Mouse (Mus musculus) ES-E14 (cell line): ENCODE results near the gene Otud6a.

Experiments
- CHD2 ChIP-seq: IDR thresholded peaks from 2 replicates; pipeline ENCODE4 v1.6.1; 2014; ENCODE audit warnings: mild to moderate bottlenecking, low read depth, low read length, inconsistent platforms
- HCFC1 ChIP-seq: IDR thresholded peaks from 2 replicates; pipeline ENCODE4 v1.6.1; 2012; ENCODE audit warnings: low read length, inconsistent platforms, borderline replicate concordance; ENCODE audit not compliant: insufficient read depth
- MAFK ChIP-seq: IDR thresholded peaks from 2 replicates; pipeline ENCODE4 v1.6.1; 2014; ENCODE audit warnings: mild to moderate bottlenecking, low read depth, low read length, inconsistent platforms; ENCODE audit not compliant: insufficient read depth
- ZC3H11A ChIP-seq: IDR thresholded peaks from 2 replicates; pipeline ENCODE4 v1.6.1; 2012; ENCODE audit warnings: low read depth, mild to moderate bottlenecking, inconsistent platforms, low read length, borderline replicate concordance
- ZNF384 ChIP-seq: IDR thresholded peaks from 2 replicates; pipeline ENCODE4 v1.6.1; 2012; ENCODE audit warnings: low read depth, low read length, inconsistent platforms

DNA sequence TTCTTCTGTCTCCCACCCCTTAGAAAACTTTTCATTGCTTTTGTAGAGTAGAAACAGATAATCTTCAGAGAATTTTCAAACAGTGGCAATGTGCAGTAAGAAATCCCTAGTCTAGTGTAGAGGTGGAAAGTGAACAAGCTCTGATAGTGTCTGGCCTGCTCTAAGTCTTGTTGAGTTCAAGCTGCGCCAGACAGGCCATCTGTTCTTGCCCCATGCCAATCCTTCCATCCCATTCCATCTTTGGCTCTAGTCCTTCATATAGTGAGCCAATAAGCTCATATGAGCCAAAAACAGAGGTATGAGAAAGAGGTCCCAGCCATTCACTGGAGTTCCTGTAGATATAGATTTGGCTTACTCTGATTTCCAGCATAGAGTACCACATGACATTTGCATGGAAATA is 38.9 kb upstream of the Otud6a start:
- TF ChIP-seq CHD2 (no peak), HCFC1 (no peak), ZNF384 (no peak), MAFK (no peak), ZC3H11A (no peak)
